Mouse (Mus musculus): ENCODE measurements at regions not wholly inside any gene's neighbourhood (a gene's known extent, or its start where the extent isn't known, plus 50 kb on each side); places are given as distances from the start of the nearest gene placed in this dataset.

DNA sequence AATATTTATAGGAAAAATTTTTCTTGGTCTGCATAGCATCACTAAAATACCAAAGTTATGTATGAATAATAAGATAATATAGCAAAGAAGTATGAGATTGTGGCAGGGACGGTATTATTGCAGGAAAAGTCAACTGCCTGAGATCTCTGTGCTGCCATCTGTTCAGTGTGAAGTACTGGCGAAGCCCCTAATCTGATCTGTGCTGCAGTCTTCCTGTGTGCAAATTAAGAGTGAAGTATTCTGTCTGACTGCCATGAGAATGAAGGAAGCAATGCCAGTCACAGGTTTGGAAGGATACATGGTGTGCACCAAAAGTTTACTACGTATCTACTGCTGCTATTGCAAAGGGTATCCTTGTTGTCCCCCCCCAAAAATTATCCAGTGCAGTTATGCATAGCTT, 501.5 kb downstream of the Rab28 start:
- no peak for DNase-seq (ENCODE audit: low spot score)

DNA sequence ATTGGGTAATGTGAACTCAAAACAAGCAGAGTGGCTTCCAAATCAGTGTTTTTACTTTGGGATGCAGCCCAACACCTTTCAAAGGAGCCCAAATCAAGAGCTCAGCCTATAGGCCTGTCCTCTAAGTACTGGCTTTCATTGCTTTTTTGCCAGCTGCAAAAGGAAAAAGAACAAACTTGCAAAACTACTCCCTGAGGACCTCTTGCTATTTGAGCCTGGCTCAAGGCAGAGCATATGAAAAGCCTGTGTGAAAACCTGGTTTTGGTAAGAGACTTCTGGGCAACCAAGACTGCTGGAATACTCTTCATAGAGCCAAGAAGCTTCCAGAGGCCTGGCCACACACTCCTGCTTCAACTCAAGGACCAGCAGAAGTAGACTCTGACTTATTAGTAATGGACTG, 503.5 kb downstream of the Rab28 start:
- DNase-seq (ENCODE audit: low spot score): no peak

DNA sequence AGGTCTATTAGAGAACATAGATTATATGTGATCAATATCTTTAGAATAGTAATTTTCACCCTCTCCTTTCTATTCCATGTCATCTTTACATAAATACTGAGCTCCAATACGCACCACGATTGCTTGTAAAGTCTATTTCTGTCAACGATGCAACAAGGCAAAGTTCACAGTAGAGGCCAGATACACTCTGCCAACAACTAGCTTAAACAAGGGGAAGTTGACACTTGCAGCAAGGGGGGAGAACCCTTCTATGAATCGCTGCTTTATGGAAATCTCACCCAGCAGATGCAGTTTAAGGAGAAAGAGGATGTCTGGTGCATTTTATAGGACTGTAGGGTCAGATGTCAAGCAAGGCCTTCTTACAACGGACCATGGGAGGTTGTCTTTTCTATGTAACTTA, 520.8 kb downstream of the Rab28 start:
- no peak for DNase-seq (ENCODE audit: low spot score)

DNA sequence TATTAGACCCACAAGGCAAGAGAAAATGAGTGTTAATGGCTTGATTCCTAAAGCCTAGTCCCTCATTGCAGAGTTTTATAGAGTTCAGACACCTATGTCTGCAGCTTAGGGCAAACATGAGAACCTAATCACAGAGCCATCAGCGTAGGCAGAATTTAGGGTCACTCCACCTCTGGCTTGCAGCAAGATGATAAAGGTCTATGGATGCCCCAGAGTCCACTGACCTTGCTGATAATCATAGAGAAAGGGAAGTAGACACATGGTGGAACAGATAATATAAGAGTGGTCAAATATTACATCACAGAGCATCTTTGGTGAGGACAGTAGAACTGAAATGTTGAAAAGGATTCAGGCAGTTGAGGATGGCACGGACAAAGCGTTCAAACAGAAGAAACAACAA, 530.7 kb downstream of the Rab28 start:
- DNase-seq (ENCODE audit: low spot score): no peak

DNA sequence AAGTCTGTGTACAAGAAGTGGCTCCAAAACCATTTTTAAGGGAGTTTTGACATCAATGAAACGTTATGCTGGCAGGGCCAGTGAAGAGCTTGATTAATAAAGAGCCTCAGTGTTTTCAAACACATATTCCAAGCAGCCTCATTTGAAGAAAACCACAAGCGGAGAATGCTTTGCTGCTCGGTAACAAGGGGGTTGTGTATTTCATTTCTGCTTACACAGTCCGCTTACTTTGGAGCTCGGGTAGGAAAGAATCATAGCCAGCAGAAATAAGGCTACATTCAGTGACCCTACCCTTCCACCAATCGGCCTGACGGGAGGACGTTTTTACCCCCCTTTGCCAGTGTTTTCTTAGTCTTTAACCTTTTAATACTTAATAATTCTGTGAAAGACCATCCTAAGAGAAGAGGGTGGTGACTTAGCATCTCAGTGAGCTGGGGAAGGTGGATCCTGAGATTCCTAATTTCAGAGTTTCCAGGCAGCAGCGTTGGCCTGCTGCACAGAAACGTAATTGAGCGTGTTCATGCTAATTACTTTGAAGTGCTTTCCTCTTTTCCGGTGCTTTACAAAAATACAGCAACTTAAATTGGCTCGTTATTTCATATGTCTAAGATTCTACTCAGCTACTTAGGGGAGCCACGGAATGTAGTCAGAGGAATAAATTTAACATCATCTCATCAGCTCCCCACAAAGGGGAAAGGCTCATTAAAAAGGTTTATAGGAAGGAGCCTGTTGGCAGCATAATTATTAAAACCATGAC, 541.9 kb downstream of the Rab28 start:
- DNase-seq (ENCODE audit: low spot score): no peak

DNA sequence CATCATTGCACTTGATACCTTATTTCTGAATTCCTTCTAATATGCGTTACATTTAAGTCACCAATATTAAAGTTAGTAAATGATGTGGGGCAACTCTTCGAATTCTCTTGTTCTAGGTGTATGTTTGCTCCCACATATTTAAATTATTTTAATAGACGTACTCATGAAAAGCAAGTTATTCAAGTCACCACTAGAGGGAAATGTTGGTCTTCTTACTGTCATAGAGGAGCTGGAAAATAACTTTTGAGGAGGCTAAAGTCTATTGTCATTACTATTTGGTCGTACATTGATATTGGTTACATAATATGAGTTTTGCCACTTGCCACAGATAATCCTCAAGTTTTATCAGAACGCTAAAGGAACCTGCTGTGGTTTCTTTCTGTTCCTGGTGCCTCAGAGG, 582.9 kb downstream of the Rab28 start:
- peak; percentile 4 for DNase-seq (ENCODE audit: low spot score)

DNA sequence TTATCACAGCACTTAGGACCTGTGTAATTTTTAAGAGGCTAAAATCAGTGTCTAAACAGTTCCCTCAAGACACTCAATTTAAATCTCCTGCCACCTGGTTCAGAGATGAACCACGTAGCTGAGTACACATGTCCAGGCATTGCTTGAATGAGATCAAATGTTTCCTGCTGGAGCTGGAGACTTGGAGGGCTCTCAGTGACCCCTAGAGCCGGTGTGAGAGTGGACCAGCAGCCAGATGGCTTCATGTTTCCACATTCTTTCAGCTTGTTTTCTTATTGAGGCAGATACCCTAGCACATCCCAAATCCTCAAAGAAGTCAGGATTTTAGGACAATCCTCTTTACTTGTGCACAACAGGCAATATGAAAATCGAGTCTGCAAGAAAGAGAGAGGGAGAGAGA, 590.3 kb downstream of the Rab28 start:
- DNase-seq (ENCODE audit: low spot score): no peak

DNA sequence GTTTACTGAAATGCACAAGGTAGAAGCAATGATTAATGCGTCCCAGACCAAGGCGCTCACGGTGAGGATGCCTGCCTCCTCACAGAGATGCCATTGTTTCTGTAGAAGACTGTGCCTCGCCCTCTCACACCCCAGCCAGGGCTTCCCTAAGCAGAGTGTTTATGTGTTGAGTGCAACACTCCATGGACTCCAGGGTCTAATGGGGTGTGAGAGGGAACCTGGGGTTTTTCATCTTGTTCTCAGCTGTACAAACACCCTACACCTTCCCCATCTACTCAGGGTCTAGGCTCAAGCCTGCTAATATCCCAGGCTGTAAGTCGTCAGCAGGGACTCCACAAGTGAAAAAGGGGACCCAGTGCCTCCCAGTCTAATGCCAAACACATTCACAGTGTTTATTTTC, 620.2 kb downstream of the Rab28 start:
- DNase-seq (ENCODE audit: low spot score): no peak

DNA sequence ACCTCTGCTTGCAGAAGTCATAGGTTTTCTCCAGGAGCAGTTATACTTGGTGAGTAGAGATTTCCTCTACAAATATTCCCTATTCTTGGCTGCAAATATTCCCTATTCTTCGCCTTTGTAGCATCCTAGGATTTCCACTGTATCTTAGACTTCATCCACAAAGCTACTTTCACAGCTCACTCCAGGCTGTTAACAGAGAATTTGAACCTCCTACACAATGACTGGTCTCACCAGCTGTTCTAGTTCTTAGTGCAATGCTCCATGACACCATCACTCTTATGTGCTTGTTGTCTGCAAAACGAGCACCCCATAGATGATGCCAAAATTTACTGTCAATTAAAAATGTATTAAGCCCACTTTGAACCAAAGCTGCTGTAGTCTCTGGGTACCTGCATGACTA, 631.5 kb downstream of the Rab28 start:
- DNase-seq (ENCODE audit: low spot score): peak; percentile 28

DNA sequence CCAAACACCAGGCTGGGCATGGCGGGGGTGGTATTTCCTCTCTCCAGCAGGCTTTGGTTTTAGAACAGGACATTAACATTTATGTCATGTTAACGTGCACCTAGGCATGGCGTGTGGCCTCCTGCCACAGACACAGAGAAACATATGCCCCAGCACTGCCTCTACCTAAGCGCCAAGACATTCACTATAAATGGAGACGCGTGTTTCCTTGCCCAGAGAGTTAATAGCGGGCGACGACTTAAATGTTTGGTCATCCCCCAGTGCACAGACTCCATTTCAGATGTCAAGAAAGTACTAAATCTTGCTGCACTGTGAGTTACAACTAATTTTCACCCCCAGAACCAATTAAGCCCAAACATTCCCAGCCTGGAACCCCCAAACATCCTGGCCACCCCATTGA, 646.3 kb downstream of the Rab28 start:
- no peak for DNase-seq (ENCODE audit: low spot score)

DNA sequence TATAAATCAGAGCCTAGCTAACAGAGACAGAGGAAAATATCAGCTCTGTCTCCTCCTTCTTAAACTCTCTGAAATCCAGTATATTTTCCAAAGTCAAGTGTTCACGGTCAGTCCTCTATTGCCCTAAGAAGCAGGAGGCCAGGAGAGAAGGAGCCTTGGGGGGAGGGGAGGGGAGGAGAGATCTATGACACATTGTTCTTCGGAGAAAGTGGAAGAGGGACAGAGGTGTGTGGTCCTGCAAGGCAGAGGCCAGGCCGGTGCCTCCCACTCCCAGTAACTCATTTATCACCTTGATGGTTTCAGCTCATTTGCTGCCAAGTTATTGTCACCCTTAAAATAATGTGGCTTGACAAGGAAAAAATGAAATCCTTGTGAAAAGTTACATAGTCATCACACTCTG, 646.7 kb downstream of the Rab28 start:
- no peak for DNase-seq (ENCODE audit: low spot score)

DNA sequence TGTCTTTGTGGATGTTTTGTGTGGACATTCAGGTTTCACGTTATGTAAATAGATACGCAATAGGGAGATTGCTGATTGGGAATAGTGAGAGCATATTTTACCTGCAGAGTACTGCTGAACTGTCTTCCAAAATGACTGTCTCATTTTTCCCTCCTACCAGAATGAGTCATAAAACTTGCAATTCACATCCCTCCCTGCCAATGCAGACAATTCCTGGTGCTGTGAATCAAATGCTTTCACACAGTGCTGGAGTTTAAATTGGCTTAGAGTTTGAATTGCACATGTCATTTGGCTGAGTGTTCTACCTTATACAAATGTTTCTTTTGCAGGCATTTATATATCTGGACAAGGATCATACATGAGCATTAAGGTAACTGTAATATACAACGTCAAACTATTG, 649.9 kb downstream of the Rab28 start:
- DNase-seq (ENCODE audit: low spot score): no peak

DNA sequence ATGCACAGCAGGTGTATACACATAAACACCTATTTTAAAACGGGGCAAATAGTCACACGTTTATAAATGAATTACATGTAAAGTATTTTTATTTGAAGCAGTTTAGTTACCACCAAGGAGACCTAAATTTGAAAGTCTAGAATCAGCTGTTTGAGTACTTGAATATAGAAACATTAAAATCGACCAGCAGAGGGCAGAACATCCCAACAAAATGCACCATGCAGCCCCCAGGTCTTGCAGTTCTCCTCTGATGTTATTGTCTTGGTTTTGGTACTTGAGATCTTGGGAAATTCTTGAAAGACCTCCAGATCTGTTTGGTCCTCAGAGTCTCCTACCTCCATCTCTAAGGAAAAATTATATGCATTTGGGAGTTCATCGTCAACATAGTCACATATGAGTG, 656.0 kb downstream of the Rab28 start:
- peak; percentile 44 for DNase-seq (ENCODE audit: low spot score)

DNA sequence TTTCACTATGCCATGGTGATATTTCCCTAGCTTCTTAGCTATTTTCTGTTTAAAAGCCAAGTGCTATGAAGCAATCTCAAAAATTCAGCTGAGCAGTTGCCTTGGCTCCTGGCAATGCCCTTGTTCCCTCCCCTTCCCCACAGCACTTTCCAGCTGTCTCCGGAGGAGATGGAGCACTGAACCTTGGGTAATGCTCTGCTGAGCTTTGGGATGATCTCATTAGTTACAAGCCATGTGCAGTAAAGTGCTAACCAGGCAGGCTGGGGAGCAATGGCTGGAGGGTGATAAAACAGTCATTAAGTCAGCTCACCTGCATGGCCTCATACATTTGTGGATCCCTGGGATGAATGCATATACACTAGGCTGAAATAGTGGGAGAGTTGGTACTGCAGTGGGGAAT, 659.4 kb downstream of the Rab28 start:
- no peak for DNase-seq (ENCODE audit: low spot score)

DNA sequence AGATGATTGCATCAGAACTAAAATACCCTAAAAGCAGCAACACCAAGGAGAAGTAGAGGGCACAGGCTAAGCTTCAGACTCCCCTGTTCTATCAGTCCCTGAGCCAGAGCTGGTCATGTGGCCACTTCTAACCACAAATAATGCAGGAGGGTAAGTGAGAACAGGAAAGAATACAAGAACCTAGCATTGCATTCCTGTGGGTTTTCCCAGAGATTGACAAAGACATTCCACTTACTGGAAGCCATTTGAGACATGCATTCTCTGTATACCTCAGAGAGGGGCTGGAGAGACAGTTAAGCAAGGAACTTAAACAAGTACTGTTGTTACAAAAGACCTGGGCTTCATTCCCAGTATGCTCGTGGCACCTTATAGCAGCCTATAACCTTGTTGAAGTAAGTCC, 662.7 kb downstream of the Rab28 start:
- DNase-seq (ENCODE audit: low spot score): no peak

DNA sequence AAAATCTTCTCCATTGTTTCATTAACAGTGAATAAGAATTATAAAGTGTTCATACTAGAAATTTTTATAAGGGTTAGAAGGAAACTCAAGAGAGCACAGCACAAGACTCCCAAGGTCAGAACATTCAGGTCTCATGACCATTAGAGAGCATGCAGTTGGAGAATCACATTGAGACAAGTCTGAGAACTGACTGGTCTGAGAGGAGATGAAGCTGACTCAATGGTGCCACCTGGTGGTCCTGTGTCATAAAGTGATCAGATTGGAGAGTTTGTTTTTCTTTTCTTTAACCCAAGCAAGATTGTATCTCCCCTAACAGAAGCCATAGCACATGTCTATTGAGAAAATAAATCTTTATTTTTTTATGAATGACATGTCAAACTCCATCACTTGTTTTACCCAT, 663.5 kb downstream of the Rab28 start:
- DNase-seq (ENCODE audit: low spot score): peak; percentile 82

DNA sequence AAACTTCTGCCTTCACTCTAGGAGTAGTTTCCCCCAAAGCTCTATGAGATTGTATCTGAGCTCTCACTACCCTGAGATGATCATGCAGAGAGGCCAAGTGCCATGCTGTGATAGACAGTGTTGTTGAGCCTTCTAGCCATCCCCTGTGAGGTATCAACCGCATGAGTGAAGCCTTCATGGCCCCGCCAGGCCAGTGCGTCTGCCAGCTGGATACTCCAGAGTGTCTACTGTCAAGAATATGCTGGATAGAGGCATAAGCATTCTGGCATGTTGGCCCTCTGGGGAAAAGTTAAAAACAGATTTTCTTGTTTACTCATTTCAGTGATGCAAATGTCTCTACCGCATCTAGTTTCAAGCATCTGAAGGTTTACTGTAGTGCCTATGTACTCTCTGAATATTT, 669.2 kb downstream of the Rab28 start:
- DNase-seq (ENCODE audit: low spot score): no peak

DNA sequence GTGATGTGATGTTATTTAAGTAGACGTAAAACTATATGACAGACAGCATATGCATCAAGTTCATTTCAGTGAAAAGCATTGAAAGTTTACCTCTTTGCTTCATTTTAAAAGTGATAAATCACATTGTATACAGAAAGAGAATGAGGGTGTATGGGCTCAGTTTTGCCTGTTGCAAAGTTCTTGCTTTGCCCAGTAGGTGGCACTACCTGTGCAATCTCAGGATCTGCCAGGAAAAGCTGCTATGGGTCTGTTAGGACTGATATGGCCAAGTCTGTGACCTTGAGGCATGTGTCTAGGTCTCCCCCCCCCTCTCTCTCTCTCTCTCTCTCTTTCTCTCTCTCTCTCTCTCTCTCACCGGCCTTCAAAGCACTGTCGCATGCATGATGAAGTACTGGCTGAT, 701.3 kb downstream of the Rab28 start:
- DNase-seq (ENCODE audit: low spot score): peak; percentile 6

DNA sequence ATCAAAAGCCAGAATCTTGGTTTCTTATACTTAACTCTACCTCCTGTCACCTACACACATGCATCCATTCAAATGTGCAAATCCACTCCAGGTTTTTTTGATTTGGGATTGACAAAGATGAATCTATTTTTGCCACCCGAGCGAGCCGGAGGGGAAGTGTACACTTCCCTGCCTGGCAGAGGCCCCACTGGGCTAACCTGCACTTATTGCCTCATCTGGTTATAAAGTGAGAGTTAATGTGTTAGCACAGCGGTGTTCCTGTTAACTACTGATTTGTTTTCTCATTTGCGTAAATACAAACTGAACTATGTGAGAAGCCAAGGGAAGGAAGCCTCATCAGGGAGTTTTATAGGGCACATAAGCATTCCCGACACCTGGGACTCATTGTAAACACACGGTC, 721.4 kb downstream of the Rab28 start:
- no peak for DNase-seq (ENCODE audit: low spot score)

DNA sequence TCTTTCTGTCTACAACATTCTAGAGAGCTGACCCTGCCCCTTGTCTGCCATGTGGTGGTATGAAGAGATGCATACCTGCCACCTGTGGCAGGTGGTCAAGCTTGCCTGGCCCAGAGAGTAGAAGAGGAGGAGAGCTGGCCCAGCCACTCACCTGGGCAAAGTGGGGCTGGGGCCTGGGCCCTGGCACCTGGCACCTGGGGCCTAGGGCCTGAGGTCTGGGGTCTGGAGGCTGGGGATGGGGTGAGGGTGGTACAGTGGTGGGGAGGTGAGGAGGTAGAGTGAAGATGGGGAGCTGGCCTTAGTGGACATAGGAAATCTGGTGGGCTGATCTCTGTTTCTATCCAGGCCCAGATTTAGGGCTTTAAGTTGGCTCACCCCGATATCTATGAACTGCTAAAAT, 733.1 kb downstream of the Rab28 start:
- DNase-seq (ENCODE audit: low spot score): no peak

DNA sequence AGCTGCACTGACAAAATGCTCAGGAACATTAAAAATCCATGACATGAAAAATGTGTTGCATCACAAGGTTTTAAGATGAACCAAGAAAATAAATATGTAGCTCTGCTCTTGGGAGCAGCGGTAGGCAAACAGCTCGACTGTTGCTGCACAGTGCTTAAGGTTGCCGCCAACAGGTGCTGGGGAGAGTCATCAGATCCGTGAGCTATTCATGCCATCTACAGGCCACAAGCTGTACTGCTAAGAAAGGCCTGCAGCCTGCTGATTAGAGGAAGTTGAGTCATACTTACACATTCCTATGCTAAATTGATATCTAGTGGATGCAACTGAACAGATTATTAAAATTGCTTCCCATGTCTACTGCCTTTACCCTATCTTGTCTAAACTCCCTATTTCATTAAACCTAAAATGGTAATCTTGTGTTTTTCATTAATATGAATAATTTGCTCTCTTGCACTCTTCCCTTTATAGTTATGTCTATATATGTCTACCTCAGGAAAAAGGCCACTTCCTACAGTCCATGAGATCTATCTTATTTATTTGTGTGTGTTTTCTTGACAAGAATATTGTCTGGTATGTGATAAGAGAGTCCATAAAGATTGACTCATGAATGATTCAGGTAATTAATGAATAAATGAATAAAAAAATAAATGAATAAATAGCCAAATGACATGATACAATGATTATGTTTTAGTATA, 754.9 kb downstream of the Rab28 start:
- DNase-seq (ENCODE audit: low spot score): peak; percentile 76

DNA sequence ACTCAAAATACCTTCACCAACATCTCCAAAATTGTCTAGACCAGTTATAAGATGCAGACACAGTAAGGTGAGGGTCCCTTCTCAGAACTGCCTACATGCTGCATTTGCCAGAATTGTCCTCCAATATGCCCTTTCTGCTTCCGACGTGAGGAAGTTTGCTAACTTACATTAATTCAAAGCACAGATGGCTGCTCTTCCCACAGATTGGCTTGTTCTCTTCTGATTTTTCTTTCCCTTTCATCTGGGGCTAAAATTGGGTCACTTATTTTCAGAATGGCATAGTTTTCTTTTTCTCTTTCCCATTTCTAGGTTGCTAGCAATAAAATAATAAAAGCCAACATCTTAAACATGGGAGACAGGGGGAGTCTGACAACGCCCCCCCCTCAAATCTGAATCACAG, 778.8 kb downstream of the Rab28 start:
- DNase-seq (ENCODE audit: low spot score): peak; percentile 7

DNA sequence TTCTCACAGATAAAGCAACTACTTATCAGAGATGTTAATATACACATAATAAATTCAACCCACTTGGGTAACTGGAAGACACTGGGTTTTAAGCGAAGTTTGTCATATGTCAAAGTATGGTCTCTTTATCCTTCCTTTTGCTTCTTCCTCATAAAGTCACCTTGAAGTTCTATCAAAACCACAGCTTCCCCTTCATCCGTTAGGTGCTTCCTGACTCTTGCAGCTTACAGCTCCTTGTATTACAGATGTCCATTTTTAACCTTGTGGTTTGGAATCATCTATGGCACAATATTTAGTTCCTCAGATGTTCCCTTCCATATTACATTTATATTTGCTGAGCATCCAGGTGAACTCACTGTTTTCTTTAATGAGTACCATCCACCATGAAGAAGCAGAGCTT, 787.0 kb downstream of the Rab28 start:
- DNase-seq (ENCODE audit: low spot score): no peak

DNA sequence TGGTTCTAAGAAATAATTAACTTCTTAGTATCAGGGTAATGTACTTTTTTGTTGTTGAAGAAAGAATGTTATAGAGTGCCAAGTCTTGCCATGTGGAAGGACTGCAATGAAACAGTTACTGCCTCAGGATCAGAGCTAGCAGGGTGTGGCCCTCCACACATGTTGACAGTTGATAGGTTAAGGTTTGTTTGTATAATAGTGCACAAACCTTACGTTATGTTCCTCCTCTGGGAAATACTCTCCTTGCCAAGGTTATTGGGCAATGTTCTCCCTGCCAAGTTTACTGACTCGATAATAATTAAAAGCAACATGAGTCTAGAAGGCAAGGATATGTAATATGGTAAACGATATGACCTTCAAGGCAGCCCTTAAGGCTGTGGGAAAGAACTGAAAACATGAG, 799.2 kb downstream of the Rab28 start:
- DNase-seq (ENCODE audit: low spot score): no peak

Data from layer of hippocampus, adult 11-12 months (tissue).